Mouse (Mus musculus) ES-E14 (cell line): ENCODE measurements at regions not wholly inside any gene's neighbourhood (a gene's known extent, or its start where the extent isn't known, plus 50 kb on each side); places are given as distances from the start of the nearest gene placed in this dataset.

Source experiments
- DNase-seq: peaks from one replicate; pipeline ENCODE4 v3.0.0-alpha.2; 2013; ENCODE audit warnings: low read depth, low spot score
- H3K27ac ChIP-seq: 2 replicates; pipeline ENCODE4 v1.5.1; 2012; ENCODE audit warnings: low read depth, mild to moderate bottlenecking, low read length, moderate library complexity, mixed read lengths; ENCODE audit not compliant: poor library complexity, insufficient read depth, severe bottlenecking
- H3K36me3 ChIP-seq: 2 replicates; pipeline ENCODE4 v1.6.1; 2012; ENCODE audit warnings: mild to moderate bottlenecking, low read length, moderate library complexity, mixed read lengths; ENCODE audit not compliant: control insufficient read depth, poor library complexity, insufficient read depth, severe bottlenecking
- H3K4me1 ChIP-seq, 2 experiments: fragments of 150-350 bp in 1 of 2; sonication (generic) in 1 of 2; 2 replicates each; pipeline ENCODE4 v1.6.1; 2012; ENCODE audit warnings: low read length in 2 of 2, mild to moderate bottlenecking in 1 of 2, mixed read lengths in 1 of 2; ENCODE audit not compliant: control insufficient read depth in 2 of 2, insufficient read depth in 2 of 2, poor library complexity in 1 of 2
- H3K4me3 ChIP-seq, 2 experiments: fragments of 150-350 bp in 1 of 2; sonication (generic) in 1 of 2; 2 replicates each; pipeline ENCODE4 v1.5.1; 2012; ENCODE audit warnings: low read length in 2 of 2, low read depth in 1 of 2, mild to moderate bottlenecking in 1 of 2, mixed read lengths in 1 of 2; ENCODE audit not compliant: insufficient read depth in 1 of 2, poor library complexity in 1 of 2, severe bottlenecking in 1 of 2
- H3K9ac ChIP-seq: 2 replicates; pipeline ENCODE4 v1.6.1; 2012; ENCODE audit warnings: low read depth, mild to moderate bottlenecking, low read length, mixed read lengths; ENCODE audit not compliant: poor library complexity, insufficient read depth, severe bottlenecking
- H3K9me3 ChIP-seq: fragments of 150-350 bp; sonication (generic); 2 replicates; pipeline ENCODE4 v1.6.1; 2012; ENCODE audit warnings: low read depth, mild to moderate bottlenecking, low read length; ENCODE audit not compliant: control insufficient read depth, insufficient read depth
- CHD2 ChIP-seq: IDR thresholded peaks from 2 replicates; pipeline ENCODE4 v1.6.1; 2014; ENCODE audit warnings: mild to moderate bottlenecking, low read depth, low read length, inconsistent platforms
- HCFC1 ChIP-seq: IDR thresholded peaks from 2 replicates; pipeline ENCODE4 v1.6.1; 2012; ENCODE audit warnings: low read length, inconsistent platforms, borderline replicate concordance; ENCODE audit not compliant: insufficient read depth
- MAFK ChIP-seq: IDR thresholded peaks from 2 replicates; pipeline ENCODE4 v1.6.1; 2014; ENCODE audit warnings: mild to moderate bottlenecking, low read depth, low read length, inconsistent platforms; ENCODE audit not compliant: insufficient read depth
- ZC3H11A ChIP-seq: IDR thresholded peaks from 2 replicates; pipeline ENCODE4 v1.6.1; 2012; ENCODE audit warnings: low read depth, mild to moderate bottlenecking, inconsistent platforms, low read length, borderline replicate concordance
- ZNF384 ChIP-seq: IDR thresholded peaks from 2 replicates; pipeline ENCODE4 v1.6.1; 2012; ENCODE audit warnings: low read depth, low read length, inconsistent platforms
- in situ Hi-C, 2 experiments: fragments of 600-800 bp; cut with MboI; formaldehyde crosslinking; loops; one replicate each; pipeline ENCODE4 v1.15.1; 2025; ENCODE audit warnings: low sequenced_read_pairs in 2 of 2, inconsistent platforms in 1 of 2; ENCODE audit not compliant: unreplicated experiment in 2 of 2

GRCm38 (mm10) chr3:38289062-38289461 is 195.6 kb downstream of the Ankrd50 start:
- TF ChIP-seq ZC3H11A (no peak), CHD2 (no peak), HCFC1 (no peak), MAFK (no peak)
- Histone ChIP-seq H3K27ac (no peak overlapping the region), H3K36me3 (no peaks in the 10 kb centered on the region), H3K9ac (no peak overlapping the region), H3K9me3 (no peaks in the 10 kb centered on the region), H3K4me3 (no peak overlapping the region), H3K4me1 (no peaks in the 10 kb centered on the region)
- DNase-seq = no peak
- in situ Hi-C loops = no loop called here

DNA sequence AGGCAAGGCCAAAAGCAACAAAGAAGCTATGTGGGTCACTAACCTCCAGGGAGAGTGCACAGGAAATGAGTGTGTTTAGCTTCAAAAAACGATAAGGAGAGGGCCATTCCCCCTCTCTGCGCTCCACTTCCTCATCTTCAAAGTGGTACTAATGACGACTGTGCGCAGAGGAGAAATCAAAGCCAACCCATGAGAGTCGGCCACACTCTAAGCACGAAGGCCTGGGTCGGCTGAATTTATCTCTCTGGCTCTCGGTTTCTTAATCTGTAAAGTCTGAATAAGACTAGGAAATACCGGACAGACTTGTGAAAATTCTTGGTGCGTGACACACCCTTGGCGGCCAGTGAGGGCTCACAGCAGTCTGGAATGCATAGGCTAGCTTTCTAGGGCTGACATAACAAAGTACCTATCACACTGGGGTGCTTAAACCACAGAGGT is 200.9 kb downstream of the Ankrd50 start:
- no peak for DNase-seq
- in situ Hi-C loops = no loop called here
- no peaks in the 10 kb centered on the region for H3K4me1 ChIP-seq
- H3K9ac ChIP-seq = no peak overlapping the region
- no peak overlapping the region for H3K27ac ChIP-seq
- TF ChIP-seq MAFK = no peak
- TF ChIP-seq CHD2 = no peak
- TF ChIP-seq HCFC1 = no peak
- no peak for TF ChIP-seq ZC3H11A
- no peak for TF ChIP-seq ZNF384
- no peak overlapping the region for H3K4me3 ChIP-seq
- no peaks in the 10 kb centered on the region for H3K9me3 ChIP-seq
- no peaks in the 10 kb centered on the region for H3K36me3 ChIP-seq

DNA sequence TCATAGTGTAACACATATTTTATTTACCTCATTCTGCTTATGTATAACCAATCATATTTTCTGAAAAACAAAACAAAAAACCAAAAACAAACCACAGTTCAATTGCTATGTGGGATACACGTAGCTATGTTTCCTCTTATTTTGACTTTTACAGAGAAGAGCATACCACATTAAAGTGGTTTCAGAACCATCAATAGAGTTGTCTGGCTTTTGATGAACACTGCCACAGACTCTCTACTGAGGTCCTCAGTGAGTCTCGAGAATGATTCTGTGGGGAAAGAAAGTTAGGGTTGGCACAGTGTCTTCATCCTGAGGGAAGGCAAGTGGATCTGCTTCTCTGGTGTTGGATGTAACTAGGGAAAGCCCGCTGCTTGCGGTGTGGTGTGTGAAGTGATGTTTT is 201.8 kb downstream of the Ankrd50 start:
- Histone ChIP-seq H3K4me1 (no peaks in the 10 kb centered on the region), H3K9me3 (no peaks in the 10 kb centered on the region), H3K27ac (no peak overlapping the region), H3K36me3 (no peaks in the 10 kb centered on the region), H3K4me3 (no peak overlapping the region), H3K9ac (no peak overlapping the region)
- in situ Hi-C loops = no loop called here
- DNase-seq = no peak
- no peak for TF ChIP-seq MAFK
- no peak for TF ChIP-seq HCFC1
- TF ChIP-seq CHD2 = no peak
- no peak for TF ChIP-seq ZNF384
- no peak for TF ChIP-seq ZC3H11A

DNA sequence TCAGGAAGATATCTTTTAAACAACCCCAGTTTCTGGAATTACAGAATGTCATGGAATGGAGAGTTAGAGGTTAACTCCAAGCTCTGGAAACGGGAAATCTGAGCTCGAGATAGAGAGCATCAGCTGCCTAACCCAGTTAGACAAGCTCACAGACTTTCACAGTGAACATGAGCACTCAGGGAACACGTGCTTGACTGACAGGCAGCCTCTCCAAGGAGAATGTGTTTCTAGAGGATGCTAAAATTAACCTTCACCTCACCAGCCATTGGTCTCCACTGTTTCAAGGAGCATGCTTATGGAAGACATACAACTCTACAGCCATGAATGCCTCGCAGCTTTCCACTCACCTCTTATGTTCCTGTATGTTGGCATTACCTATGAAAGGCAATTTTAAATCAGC is 203.0 kb downstream of the Ankrd50 start:
- H3K4me3 ChIP-seq = no peak overlapping the region
- H3K27ac ChIP-seq = no peak overlapping the region
- in situ Hi-C loops = no loop called here
- H3K4me1 ChIP-seq = no peaks in the 10 kb centered on the region
- TF ChIP-seq MAFK (no peak), CHD2 (no peak), ZNF384 (no peak), HCFC1 (no peak), ZC3H11A (no peak)
- H3K36me3 ChIP-seq = no peaks in the 10 kb centered on the region
- no peak overlapping the region for H3K9ac ChIP-seq
- no peaks in the 10 kb centered on the region for H3K9me3 ChIP-seq
- no peak for DNase-seq

DNA sequence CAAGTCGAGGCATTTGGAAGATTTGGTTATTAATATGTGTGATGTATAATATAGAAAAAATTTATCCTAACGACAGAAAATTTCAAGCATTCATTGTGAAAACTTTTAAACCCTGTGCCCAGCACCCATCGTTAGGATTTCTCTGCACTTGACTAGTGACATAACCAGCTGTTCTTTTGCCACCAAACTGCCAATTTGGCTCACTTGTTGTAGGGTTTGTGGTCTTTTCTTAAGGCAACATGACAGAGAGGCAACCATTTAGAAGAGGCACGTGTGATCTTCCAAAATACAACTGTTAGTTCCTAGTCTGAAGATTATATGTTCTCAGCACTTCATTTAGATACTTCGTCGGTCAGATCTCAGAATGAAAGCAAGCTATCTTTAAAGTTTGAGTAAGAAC is 203.8 kb downstream of the Ankrd50 start:
- Histone ChIP-seq H3K27ac (no peak overlapping the region), H3K9me3 (no peaks in the 10 kb centered on the region), H3K9ac (no peak overlapping the region), H3K4me1 (no peaks in the 10 kb centered on the region), H3K4me3 (no peak overlapping the region), H3K36me3 (no peaks in the 10 kb centered on the region)
- TF ChIP-seq CHD2 (no peak), ZNF384 (no peak), ZC3H11A (no peak), HCFC1 (no peak), MAFK (no peak)
- in situ Hi-C loops = no loop called here
- no peak for DNase-seq
